Mouse (Mus musculus) testis, postnatal 14 days (tissue): ENCODE results near the gene Akr1b7.
A peak's percentile ranks its signal among the peaks of the same experiment; 100 is the strongest.

ENCODE experiments used
- DNase-seq: peaks from one replicate; pipeline ENCODE4 v3.0.0; 2021; ENCODE audit warnings: low spot score

Akr1b7 gene

DNA sequence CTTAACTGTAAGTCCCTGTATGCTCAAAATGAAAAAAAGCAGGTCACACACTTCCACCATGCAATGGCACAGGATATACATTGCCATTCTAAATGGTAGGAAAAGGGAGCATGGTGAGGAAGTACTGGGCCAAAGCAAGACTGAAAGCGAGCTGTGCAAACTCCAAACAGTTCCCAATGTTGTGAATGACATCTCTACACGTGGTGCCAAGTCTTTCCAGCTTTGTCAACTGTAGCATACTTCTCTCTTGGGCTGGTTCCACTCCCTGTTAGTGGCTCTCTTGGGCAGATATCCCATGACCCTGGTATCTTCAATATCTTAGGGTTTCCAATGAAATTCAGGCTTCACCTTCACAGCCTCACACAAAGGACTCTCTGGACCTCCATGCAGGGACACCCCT lies 26.9 kb downstream of the Akr1b7 start:
- no peak for DNase-seq

DNA sequence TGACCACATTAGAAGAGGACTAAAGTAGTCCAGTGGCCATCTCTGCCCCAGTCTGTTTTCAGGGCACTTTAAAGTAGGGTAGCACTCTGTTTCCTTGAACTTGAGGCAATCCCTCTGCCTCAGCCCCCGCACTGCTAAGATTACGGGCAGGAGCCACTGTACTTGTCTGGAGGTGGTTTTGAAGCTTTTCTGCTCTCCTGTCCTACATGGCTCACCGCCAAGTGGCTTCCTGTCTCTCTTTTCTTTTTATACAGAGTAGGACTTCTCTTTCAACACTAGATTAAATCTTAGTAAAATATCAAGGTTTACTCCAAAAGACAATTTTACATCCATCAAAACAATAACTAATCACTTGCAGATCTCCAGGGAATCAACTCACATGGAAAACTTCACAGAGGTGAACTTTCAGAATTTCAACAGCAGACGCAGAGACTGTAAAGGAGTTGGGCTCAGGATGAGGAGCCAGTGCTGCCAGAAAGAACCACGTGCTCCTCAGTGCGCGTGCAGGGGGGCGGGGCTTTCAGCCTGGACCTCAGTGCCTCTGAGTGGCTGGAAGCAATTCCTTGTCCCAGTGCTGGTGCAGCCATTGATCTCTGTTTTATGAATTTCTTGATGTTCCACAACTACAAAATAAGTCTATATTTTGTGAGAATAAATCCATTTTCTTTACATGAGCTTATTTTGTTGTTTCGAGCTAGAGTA lies 29.6 kb downstream of the Akr1b7 start:
- peak; percentile 20 for DNase-seq

DNA sequence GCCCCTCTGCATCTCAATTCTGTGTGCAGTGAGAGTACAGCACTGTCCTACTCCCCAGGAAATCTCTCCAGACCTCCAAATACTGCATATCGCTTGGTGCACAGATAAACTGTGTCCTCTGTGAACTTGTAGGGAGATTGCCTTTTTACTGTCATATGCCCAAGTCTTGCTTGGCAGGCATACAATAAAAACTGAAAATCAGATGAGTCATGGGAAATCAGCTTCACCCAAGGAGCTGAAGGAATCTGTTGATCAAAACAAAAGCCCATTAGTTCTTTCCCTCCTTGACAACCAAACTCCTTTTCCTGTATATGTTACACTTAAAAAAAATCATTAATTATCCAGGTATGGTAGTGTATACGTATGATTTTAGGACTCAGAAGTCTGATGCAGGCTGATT lies 31.7 kb downstream of the Akr1b7 start:
- peak; percentile 19 for DNase-seq

DNA sequence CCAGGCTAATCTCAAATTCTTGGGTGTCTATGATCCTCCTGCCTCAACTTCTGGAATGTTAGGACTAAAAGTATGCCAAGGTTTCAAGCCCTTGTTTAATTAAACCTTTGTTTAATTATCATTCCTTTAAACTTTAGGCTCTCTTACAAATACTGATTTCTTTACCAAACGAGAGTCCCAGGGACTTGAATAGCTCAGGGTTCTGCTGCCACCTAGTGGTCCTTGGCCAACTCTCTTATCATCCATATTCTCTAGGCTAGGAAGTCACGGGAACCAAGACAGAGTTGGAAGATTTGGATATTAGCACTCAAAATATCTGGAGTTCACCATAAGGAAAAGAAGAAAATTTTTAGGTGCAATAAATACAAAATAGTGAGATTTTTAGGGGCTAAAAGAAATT lies 35.8 kb downstream of the Akr1b7 start:
- DNase-seq, result peak; percentile 50

DNA sequence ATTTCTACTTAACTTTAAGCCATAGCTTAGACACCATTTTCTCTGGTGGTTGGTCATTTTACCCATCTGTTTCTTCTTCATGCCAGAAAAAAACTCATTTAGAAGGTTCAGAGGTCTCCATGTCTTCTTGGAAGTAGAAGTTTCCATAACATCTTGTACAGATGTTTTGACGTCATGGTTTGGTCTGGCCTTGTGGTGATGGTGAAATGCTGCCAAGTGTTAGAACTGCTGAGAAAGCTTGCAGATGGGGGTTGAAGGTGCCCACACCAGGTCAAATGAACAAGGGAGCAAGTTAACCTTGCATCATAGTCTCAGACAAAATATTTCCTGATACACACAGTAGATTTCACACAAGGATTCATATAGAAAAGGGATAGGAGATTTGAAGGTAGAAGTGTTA lies 36.6 kb downstream of the Akr1b7 start:
- no peak for DNase-seq

DNA sequence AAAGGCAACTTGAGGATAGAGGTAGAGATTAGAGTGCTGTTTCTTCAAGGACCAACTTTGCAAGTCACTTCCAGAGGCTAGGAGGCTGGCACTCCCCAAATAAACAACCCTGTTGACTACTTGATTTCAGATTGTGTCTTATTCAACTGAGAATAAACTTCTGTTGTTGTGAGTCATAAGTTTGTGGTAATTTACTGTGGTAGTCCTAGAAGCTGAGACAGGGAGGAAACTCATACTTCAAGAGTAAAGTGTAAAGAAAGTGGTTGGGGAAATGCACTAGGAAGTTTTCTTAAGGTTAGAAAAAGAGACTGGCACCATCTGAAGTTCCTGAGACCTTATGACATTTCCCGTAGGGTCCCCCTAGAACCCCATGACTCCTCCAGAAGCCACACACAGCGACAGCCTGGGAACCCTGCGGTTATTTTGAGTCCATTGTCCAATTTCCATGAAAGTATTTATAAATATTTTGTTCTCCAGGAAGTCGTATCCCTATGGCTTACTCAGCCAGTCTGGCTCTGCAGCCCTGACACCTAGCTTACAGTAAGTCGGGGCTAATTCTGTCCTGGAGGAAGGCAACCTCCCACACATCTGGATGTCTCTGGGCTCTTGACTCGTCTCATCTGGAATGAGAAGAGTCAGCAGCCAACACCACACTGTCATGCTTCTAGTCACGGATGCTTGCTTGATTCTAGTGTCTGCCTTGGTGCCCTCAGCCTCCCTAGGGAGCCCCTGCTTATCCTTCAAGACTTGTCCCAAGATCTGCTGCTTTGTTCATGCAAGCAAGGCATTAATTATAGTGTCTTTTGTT lies 41.0 kb downstream of the Akr1b7 start:
- DNase-seq, result no peak

GRCm38 (mm10) chr6:34459456-34459855 lies 47.3 kb downstream of the Akr1b7 start:
- DNase-seq, result no peak

- no peak for DNase-seq
Measured at GRCm38 (mm10) chr6:34460651-34461050, 48.5 kb downstream of the Akr1b7 start.

DNA sequence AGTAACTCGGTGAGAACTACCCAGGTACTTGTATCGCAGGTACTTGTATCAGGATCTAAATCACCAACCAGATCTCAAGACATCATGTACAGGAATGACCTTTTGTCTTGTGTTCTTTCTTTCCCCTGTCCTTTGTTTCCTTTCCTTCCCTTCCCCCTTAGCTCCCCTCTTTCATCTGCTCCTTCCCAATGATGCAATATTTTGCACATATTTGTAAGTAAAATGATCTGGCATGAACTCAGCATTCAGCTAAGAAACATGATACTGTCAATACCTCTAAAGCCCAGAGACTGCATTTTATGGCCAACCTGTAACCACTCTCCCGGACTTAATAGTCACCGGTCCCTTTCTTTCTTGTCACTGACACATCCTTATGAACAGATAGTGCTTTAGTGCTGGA lies 51.4 kb downstream of the Akr1b7 start:
- no peak for DNase-seq

DNA sequence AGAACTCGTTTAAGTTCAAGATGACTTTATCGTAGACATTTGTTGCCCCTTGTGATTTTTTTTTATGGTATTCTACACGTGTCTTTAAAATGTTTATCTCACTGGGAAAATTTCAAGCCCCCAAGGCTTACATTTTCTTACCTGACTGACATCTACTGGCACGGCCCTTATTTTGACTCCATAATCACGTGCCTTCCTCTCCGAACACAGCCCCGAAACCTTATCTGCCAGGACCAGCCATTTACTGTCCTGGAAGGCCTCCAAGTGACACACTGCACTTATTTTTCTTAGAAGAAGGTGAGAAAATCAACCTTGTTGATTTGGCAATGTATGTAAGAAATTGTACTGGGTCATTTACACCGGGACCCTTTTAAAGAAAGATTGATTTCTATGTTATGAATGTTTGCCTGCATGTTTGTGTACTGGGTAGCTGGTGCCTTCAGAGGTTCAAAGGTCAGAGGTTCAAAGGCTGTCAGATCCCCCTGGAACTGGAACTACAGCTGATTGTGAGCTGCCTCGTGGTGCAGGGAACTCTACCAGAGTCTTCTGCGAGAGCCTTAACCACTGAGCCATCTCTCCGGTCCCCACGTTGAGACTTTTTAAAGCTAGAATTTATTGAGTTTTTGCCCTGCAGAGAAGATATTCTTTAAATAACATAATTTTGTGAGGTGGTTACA lies 59.4 kb downstream of the Akr1b7 start:
- DNase-seq, result no peak
